Mouse (Mus musculus) adipocyte (in vitro differentiated cells): ENCODE results near the gene Zranb1.

Source experiments
- DNase-seq: peaks from one replicate; pipeline ENCODE4 v3.0.0-alpha.2; 2016; ENCODE audit warnings: low spot score

The Zranb1 gene

GRCm38 (mm10) chr7:132927201-132927600 is 3.7 kb upstream of the Zranb1 start:
- no peak for DNase-seq

GRCm38 (mm10) chr7:132930055-132930454 is 887 bp upstream of the Zranb1 start:
- no peak for DNase-seq

- DNase-seq: peak; percentile 70
Measured at GRCm38 (mm10) chr7:132931560-132932351, 814 bp downstream of the Zranb1 start.

GRCm38 (mm10) chr7:132933331-132933730 is 2.4 kb downstream of the Zranb1 start:
- DNase-seq: no peak

- no peak for DNase-seq
Measured at GRCm38 (mm10) chr7:132934743-132935142, 3.8 kb downstream of the Zranb1 start.

GRCm38 (mm10) chr7:132939118-132939517 is 8.2 kb downstream of the Zranb1 start:
- DNase-seq: no peak

- no peak for DNase-seq
Measured at GRCm38 (mm10) chr7:132940569-132940968, 9.6 kb downstream of the Zranb1 start.

DNA sequence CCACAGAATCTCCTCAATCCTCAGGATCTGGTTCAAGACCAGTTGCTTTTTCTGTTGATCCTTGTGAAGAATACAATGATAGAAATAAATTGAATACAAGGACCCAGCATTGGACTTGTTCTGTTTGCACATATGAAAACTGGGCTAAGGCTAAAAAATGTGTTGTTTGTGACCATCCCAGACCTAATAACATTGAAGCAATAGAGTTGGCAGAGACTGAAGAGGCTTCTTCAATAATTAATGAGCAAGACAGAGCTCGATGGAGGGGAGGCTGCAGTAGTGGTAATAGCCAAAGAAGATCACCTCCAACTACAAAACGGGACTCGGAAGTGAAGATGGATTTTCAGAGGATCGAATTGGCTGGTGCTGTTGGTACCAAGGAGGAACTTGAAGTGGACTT is 19.0 kb downstream of the Zranb1 start:
- DNase-seq: no peak

DNA sequence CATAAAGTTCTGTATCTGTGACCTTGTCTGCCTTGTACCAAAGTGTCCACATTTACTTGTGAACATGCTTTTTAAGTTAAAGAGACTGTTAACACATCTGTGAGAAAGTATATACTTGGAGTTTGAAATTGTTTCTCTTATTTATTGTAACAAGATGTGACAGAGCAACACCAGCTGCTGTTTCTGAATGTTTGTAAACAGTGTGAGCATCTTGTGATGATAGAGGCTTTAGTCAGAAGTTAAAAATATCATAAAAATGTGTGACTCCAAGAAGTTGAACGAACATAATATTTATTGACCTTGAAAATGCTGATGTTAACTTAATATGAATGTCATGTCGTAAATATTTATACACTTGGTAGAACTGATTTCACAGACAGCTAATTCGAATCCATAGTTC is 19.7 kb downstream of the Zranb1 start:
- no peak for DNase-seq

- no peak for DNase-seq
Measured at GRCm38 (mm10) chr7:132964395-132964794, 33.5 kb downstream of the Zranb1 start.

DNA sequence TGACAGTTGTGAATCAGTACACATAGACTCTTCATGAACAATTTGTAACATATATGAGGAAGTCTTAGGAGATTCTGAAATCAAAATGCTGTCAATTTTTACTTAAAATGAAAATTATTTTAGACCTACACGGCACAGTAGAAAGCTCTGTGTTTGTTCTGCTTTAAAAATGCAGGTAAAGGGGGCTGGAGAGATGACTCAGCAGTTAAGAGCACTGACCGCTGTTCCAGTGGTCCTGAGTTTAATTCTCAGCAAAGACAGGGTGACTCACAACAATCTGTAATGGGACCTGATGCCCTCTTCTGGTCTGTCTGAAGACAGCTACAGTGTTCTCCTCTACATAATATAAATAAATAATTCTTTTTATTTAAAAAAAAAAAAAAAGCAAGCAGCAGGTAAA is 34.8 kb downstream of the Zranb1 start:
- DNase-seq: no peak

- no peak for DNase-seq
Measured at GRCm38 (mm10) chr7:132972079-132972478, 41.1 kb downstream of the Zranb1 start.

DNA sequence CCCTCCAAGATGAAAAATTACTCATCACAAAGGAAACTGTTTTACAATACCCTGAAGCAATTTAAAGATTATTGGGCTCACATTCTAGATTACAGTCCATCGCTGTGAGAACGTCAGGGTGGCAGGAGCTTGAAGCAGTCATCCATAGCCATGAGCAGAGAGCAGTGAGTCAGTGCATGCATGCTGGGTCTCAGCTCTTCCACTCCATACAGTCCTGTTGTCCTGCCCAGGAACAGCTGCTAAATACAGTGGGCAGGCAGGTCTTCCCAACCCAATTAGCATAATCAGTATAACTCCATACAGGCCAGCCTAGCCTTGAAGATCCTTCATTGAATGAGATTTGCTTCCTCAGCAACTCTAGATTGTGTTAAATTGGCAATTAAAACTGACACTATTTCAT is 45.1 kb downstream of the Zranb1 start:
- DNase-seq: no peak

DNA sequence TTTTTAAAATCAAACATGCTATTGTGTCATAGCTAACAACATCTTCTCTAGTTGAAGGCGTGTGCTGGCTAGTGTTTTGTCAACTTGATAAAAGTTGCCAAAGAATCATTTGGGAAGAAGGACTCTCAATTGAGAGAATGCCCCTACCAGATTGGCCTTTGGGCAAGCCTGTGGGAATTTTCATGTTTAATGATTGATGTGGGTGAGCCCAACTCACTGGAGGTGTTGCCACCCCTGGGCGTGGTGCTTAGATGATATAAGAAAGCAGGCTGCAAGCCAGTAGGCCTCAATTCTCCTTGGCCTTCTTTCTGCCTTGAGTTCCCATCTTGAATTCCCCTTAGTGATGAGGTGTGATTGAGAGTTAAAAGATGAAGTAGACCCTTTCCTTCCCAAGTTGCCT is 47.0 kb downstream of the Zranb1 start:
- DNase-seq: no peak

DNA sequence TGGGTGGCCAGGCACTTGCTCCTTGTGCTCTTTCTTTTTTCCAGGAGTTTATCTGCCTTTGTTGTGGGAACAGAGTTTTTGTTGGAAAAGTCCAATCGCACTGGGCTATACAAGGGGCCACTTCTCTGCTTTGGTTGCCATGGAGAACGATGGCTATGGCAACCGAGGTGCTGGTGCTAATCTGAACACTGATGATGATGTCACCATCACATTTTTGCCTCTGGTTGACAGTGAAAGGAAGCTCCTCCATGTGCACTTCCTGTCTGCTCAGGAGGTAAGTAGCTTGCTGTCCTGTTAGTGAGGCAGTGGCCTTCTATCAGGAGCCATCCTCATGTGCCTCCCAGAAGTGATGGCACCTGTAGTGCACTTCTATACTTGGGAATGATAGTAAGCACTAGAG is 51.7 kb downstream of the Zranb1 start:
- no peak for DNase-seq

GRCm38 (mm10) chr7:132989839-132990238 is 58.9 kb downstream of the Zranb1 start:
- DNase-seq: no peak

GRCm38 (mm10) chr7:132991240-132991900 is 60.4 kb downstream of the Zranb1 start:
- DNase-seq: no peak

DNA sequence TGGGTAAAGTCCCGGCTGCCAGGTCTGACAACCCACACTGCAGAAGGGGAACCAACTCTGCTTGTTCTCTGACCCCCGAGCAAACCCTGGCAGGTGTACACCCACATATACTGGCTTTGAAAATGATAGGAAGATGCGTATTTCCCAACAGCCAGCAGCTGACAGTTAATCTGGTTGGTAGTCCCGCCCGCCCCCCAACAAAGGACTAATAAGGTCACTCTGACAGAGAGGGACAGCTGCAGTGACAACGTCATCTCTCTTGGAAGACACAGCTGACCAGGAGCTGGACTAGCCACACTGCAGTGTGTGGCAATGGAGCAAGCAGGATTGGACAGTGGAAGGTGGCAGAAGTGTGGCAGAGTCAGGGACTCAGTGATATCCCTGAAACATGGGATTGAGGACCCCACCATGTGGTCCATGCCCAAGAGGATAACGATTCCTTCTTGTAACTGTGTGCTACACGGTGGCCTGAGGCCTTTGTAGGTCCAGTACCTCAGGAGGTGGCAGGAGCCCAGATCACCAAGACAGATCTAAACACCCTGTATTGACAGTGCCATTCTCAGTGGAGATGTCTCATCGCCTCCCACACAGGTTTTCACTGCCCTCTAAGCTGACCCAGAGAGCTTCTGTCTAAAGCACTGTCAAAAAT is 62.1 kb downstream of the Zranb1 start:
- DNase-seq: no peak

- no peak for DNase-seq
Measured at GRCm38 (mm10) chr7:132994120-132994519, 63.2 kb downstream of the Zranb1 start.

DNA sequence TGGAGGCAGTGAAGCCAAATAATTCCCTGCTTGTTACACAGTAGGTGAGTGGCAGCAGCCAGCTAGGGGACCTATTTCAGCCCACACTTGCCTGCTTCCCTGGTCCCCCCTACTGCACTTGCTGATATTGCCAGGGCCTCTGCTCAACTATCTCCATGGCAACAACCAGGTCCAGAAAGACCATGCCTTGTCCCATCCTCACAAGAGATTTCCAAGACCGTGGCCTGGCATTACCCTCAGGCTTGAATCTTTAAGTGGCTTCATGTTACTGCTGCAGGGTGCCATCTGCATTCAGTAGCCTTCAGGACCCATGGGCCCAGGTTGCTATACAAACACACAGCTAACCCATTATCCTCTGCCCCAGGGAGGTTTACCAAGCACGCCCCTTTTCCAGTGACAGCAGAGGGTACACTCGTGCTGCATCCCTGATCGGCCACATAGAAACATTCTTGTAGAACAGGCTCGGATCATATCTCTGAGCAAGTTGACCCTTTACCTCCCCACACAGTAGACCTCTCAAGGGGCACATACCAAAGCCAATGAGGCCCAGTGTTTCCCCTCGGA is 63.8 kb downstream of the Zranb1 start:
- DNase-seq: no peak

- DNase-seq: peak; percentile 50
Measured at GRCm38 (mm10) chr7:132996391-132996790, 65.4 kb downstream of the Zranb1 start.

GRCm38 (mm10) chr7:132998639-132999038 is 67.7 kb downstream of the Zranb1 start:
- DNase-seq: no peak

DNA sequence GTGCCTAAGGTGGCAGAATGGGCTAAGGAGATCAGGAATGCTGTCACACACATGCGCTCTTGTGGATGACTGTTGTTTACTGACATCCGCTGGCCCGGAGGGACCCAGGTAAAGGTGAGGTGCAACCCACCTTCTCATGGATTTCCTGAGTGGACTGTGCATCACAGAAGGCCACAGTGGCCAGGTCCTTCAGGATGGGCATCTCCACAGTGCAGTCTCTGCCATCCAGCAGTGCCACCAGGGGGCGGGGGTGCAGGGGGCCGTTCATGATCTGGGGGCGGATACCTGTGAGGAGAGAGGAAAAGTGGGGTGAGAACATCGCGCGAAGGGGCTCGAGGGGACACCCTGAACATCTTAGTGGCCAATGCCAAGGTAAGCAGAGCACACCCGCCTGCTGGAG is 68.1 kb downstream of the Zranb1 start:
- no peak for DNase-seq
